Mouse (Mus musculus) left cerebral cortex, adult 2 months (tissue): ENCODE data around the gene A930009A15Rik. TPM values are rescaled to one million over a fixed set of nuclear protein-coding genes. Genes with fewer than 3 reads are reported as not detected.

Experiments used
- DNase-seq, 2 experiments: peaks; one replicate each; pipeline ENCODE4 v3.0.0; 2021 to 2022; ENCODE audit warnings: low spot score in 2 of 2, mixed read lengths in 1 of 2; ENCODE audit errors: extremely low spot score in 1 of 2
- H3K27ac ChIP-seq: fragments of 200-600 bp; 2 replicates; pipeline ENCODE4 v1.8.1; 2022
- H3K4me3 ChIP-seq: fragments of 200-600 bp; 2 replicates; pipeline ENCODE4 v1.8.1; 2022
- CTCF ChIP-seq: fragments of 200-600 bp; IDR thresholded peaks from 2 replicates; pipeline ENCODE4 v1.8.1; 2022; ENCODE audit warnings: antibody characterized with exemption, mild to moderate bottlenecking, moderate library complexity
- intact Hi-C: fragments of 180-260 bp; cut with DNase I; formaldehyde crosslinking; loops from one replicate; pipeline ENCODE4 v1.15.1; 2025
- total RNA-seq, 2 experiments: library from RNA; stranded (reverse); gene quantifications; 2 replicates each; pipeline ENCODE4 v1.2.3; 2021

The A930009A15Rik gene
- total RNA-seq, 2 experiments from 2014 or later, result 0.70 TPM; not detected in 1

DNA sequence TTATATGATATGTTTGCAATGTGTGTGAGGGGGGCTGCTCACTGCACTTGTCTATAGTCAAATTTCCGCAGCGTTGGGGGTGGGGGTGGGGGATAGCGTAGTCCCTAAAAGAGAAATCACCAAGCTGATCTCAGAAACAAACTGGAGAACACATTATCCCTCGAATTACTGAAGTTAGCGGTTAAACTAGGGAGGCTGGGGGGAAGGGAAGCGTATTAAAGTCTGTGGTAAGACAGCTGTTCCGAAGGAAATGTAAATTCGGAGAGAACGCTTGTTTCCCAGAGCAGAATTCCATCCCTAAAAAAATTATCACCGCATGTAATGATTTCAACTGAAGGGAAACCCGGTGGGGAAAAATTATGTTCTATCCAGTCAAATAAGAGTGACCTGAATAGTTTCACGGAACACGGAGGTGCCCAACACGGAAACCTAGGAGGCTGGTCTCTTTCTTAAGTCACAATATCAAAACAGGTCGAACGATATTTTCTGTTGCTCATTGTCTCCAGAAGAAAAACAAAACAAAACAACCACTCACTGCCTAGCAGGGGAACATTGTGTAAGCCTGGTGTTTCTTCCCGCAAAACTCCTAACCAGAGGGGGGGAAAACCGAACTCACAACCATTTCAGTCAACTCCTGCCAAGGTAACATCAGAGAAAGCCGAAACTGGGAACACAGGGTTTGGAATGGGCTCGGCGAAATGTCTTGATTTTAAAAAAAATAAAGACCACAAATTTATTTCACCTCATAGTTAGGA is 15.9 kb downstream of the A930009A15Rik start:
- H3K27ac ChIP-seq, result no peak overlapping the region
- no peak for DNase-seq
- peak overlapping the region; percentile 58; the same call in 1 of the 2 replicates for H3K4me3 ChIP-seq
- intact Hi-C loops, result no loop called here
- no peak for TF ChIP-seq CTCF

- DNase-seq, result no peak
- intact Hi-C loops, result no loop called here
- H3K27ac ChIP-seq, result no peak overlapping the region
- TF ChIP-seq CTCF, result no peak
- H3K4me3 ChIP-seq, result peak overlapping the region; percentile 58
Observed at GRCm38 (mm10) chr10:115586246-115587231, 16.8 kb downstream of the A930009A15Rik start.

DNA sequence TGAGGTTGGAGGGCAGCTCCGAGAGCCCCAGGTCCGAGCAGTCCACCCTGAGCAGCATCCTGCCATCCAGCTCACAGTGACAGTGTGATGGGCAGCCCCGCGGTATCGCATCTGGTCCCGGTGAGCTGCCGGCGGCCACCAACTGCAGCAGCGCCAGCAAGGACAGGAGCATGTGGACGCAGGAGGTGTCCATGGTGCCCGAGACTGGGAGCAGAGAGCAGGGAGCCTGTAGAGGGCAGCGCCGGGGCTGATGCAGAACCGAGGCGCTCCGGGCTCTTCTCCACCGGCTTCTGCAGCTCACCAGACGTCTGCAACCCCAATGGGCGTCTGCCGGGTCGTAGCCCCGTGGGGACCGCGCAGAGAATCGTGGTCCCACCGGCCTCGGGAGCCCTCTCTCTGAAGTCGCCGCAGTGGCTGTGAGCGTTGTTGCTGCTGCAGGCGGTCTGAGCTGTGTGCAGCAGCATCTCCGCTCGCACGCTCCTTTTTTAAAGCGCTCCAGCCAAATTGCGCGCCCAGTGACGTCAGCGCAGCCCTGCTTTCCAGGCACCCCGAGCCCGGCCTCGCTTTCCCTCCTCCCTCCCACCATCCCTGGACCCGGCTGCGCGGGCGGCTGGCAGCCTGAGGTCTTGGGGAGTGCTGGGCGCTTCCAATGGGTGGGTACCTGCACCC is 17.6 kb downstream of the A930009A15Rik start, which contains the start of gene Lgr5:
TSS of gene Lgr5 (minus strand) at position 480 of the 669 bp plus-strand sequence.
- TF ChIP-seq CTCF, result peak; percentile 13; the same call in 1 of the 2 replicates
- H3K4me3 ChIP-seq, result peak within 1 kb of the TSS; percentile 58
- intact Hi-C loops, result no loop called here
- peak; percentile 47 to 67 for DNase-seq
- no peak within 1 kb of the TSS for H3K27ac ChIP-seq

GRCm38 (mm10) chr10:115587979-115588378 is 18.2 kb downstream of the A930009A15Rik start:
- Histone ChIP-seq H3K27ac (no peak overlapping the region), H3K4me3 (peak overlapping the region; percentile 58)
- DNase-seq, result no peak
- TF ChIP-seq CTCF, result no peak
- intact Hi-C loops, result no loop called here

- no peak for DNase-seq
- TF ChIP-seq CTCF, result no peak
- intact Hi-C loops, result no loop called here
- H3K27ac ChIP-seq, result no peak overlapping the region
- no peak overlapping the region for H3K4me3 ChIP-seq
Observed at GRCm38 (mm10) chr10:115593221-115593620, 23.4 kb downstream of the A930009A15Rik start.

DNA sequence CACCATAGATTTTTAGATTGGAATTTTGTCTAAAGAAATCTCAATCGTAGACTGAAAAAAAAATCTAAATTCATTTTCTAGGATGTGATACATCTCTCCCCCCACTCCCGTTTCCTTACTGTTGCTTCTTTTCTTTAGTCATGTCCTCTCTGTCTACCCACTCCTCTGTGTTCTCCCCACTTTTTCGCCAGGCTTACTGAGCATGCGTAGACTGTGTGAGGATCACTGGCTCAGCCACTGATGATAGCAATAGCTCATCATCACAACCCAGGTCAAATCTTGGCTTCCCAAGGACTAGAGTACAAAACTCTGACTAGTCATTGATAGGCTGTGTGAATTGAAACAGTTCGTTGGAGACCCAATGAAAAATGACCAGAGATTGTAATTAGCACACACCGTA is 23.9 kb downstream of the A930009A15Rik start:
- Histone ChIP-seq H3K27ac (no peak overlapping the region), H3K4me3 (no peak overlapping the region)
- DNase-seq, result no peak
- TF ChIP-seq CTCF, result no peak
- intact Hi-C loops, result no loop called here

- DNase-seq, result no peak
- TF ChIP-seq CTCF, result no peak
- Histone ChIP-seq H3K27ac (no peak overlapping the region), H3K4me3 (no peak overlapping the region)
- intact Hi-C loops, result no loop called here
Observed at GRCm38 (mm10) chr10:115595748-115596147, 26.0 kb downstream of the A930009A15Rik start.

DNA sequence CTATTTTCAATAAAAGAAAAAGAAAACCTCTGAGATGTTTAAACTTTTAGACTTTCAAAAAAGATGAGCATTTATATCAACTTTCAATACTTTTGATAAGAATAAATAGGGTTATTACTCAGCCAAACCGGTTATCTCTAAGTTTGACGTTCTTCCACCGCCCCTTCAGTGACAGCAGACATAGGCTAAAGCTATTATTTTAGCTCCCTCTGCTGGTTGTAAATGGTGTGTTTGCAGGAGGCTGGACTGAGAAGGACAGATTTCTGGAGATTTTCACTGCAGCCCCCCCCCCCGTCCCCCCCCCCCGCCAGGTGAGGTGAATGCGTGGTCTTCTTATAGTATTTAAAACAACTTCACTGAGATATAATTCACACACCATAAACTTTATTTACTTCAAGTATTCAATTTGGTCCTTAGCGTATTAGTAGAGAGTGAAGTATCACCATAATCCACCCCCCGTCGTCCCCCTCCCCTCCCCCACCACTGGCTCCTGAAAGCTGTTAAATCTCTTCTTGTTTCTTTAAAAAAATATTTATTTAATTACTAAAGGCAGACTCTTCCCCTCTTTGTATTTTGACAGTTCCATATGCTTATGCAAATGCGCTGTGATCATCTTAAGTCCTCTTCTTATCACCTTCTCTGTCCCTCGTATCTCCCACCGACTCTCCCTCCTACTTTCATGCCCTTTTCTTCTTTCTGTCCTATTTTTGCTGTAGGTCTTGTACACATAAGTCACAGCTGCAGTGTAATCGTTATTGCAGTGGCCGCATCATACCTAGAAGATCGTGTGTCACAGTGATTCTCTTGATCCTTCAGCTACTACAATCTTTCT is 47.9 kb downstream of the A930009A15Rik start:
- intact Hi-C loops, result loop anchor here (2.0 to 10.0 kb wide), 4 partner anchors 180 to 577 kb away; no protein-coding TSS in a partner anchor
- TF ChIP-seq CTCF, result peak; percentile 66
- H3K27ac ChIP-seq, result no peak overlapping the region
- peak in 1 of 2 experiments; percentile 18 for DNase-seq
- no peak overlapping the region for H3K4me3 ChIP-seq

GRCm38 (mm10) chr10:115618288-115618856 is 48.6 kb downstream of the A930009A15Rik start:
- intact Hi-C loops, result loop anchor here (5.0 to 10.0 kb wide), 3 partner anchors 181 to 576 kb away; no protein-coding TSS in a partner anchor
- no peak for TF ChIP-seq CTCF

GRCm38 (mm10) chr10:115623481-115623880 is 53.7 kb downstream of the A930009A15Rik start:
- H3K27ac ChIP-seq, result no peak overlapping the region
- no peak for DNase-seq
- intact Hi-C loops, result no loop called here
- TF ChIP-seq CTCF, result no peak
- peak overlapping the region; percentile 18 for H3K4me3 ChIP-seq

More at GRCm38 (mm10) chr10:115618288-115618856, 48.6 kb downstream of the A930009A15Rik start:
- Histone ChIP-seq H3K27ac (no peak overlapping the region), H3K4me3 (no peak overlapping the region)
- DNase-seq, result no peak
